ENCODE assay signal across 1 mouse cellular context in the genomic region with DNA sequence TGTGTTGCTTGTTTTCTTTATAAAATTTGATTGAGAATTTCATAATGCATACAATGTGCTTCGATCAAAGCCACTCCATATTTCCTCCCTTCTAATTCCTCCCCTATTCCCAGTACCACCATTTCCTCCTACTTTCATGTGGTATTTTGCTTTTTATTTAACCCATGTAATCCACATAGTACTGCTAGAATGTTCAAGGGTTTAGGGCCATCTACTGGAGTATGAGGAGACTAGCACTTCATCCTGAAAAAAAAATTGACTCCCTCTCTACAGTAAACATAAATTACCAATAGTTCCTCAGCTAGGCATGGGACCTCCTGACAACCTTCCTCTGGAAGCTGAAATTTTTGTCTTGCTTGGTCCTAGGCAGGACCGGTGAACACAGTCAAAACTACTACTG.
TF ChIP-seq lines count a peak whose summit lies in the region.

No protein-coding gene starts in this region.

TF ChIP-seq in MEL, 35 proteins besides CTCF, POLR2A, EP300 and RAD21 (continued from another document):
- TF ChIP-seq USF2 (IDR thresholded peaks at IDR 0.05; ENCODE audit: borderline replicate concordance in 1 of 2, insufficient read depth in 1 of 2, low read depth in 1 of 2, low read length in 2 of 2) (no peak), GATA1 (IDR thresholded peaks at IDR 0.05; ENCODE audit: low read depth, low read length) (no peak), E2F4 (IDR thresholded peaks at IDR 0.05; ENCODE audit: borderline replicate concordance, low read depth, low read length) (no peak), ZKSCAN1 (IDR thresholded peaks at IDR 0.05; ENCODE audit: low read depth, low read length) (no peak), CHD2 (IDR thresholded peaks at IDR 0.05; ENCODE audit: low read length) (no peak), MAZ (IDR thresholded peaks at IDR 0.05; ENCODE audit: low read depth, low read length) (no peak), TAL1 (IDR thresholded peaks at IDR 0.05; ENCODE audit: low read length) (no peak), MXI1 (IDR thresholded peaks at IDR 0.05; ENCODE audit: low read depth, low read length) (no peak), MYC (IDR thresholded peaks at IDR 0.05; ENCODE audit: low read depth, low read length) (no peak), NELFE (IDR thresholded peaks at IDR 0.05; ENCODE audit: low read depth, low read length) (no peak), JUND (IDR thresholded peaks at IDR 0.05; ENCODE audit: low read depth, low read length) (no peak), ZC3H11A (IDR thresholded peaks at IDR 0.05; ENCODE audit: low read depth, low read length) (no peak)
TF ChIP-seq in MEL: peak in this region for 0.
